Mouse (Mus musculus): ENCODE results near the gene Ttc19. TPM values are rescaled to one million over a fixed set of nuclear protein-coding genes. Genes with fewer than 3 reads are reported as not detected.
"Not testable (repeated sequence)": the region's sequence is repeated elsewhere in the genome, so short reads cannot be mapped to it uniquely, and the experiment has no call there.

Ttc19 gene
- polyA plus RNA-seq, 1 experiment from 2014 or later, result 40.2 TPM

- no peaks in the 10 kb centered on the region for H3K27me3 ChIP-seq
- H3K4me3 ChIP-seq, result no peak overlapping the region
- no peaks in the 10 kb centered on the region for H3K9me3 ChIP-seq
- no peak overlapping the region for H3K9ac ChIP-seq
- no peak for ATAC-seq (ENCODE audit: low FRiP score)
- 84% methylated on average over 2 of the region's 2 CpGs for WGBS
- H3K4me1 ChIP-seq (replicated peaks), result no peaks in the 10 kb centered on the region
- H3K4me2 ChIP-seq, result no peak overlapping the region
- no peak overlapping the region for H3K27ac ChIP-seq
- peaks cover 45% of the 10 kb centered on the region for H3K36me3 ChIP-seq
Observed at GRCm38 (mm10) chr11:62371776-62372175, 90.5 kb downstream of the Ttc19 start.

- H3K4me3 ChIP-seq; H3K4me1 ChIP-seq (replicated peaks); H3K27ac ChIP-seq; H3K27me3 ChIP-seq; H3K9me3 ChIP-seq; ATAC-seq (ENCODE audit: low FRiP score); H3K9ac ChIP-seq; H3K4me2 ChIP-seq: not testable (repeated sequence)
- 88% methylated on average over 6 of the region's 6 CpGs for WGBS
- peaks cover 43% of the 10 kb centered on the region for H3K36me3 ChIP-seq
Observed at GRCm38 (mm10) chr11:62377202-62377851, 96.1 kb downstream of the Ttc19 start.

Other genes starting within 250 kb of the Ttc19 start
- gene Adora2b, start 32.5 kb upstream of the Ttc19 start, polyA plus RNA-seq (2015; fragmentation: Nextera tagmentation; extraction: Ambion mirVana), result 3.8 and 5.4 TPM in 2 replicates
- gene Zswim7, start 98 bp upstream of the Ttc19 start, polyA plus RNA-seq (2015; fragmentation: Nextera tagmentation; extraction: Ambion mirVana), result 16.1 and 16.4 TPM in 2 replicates
- gene Pigl, start 177.0 kb downstream of the Ttc19 start, polyA plus RNA-seq (2015; fragmentation: Nextera tagmentation; extraction: Ambion mirVana), result 7.4 and 8.1 TPM in 2 replicates
- 163 and 170 TPM in 2 replicates for gene Ncor1, start 177.1 kb downstream of the Ttc19 start, polyA plus RNA-seq (2015; fragmentation: Nextera tagmentation; extraction: Ambion mirVana)

Measured in hindbrain, embryonic 13.5 days (tissue).